Comparison of ENCODE assay signal across 13 mouse cellular contexts in the genomic region with DNA sequence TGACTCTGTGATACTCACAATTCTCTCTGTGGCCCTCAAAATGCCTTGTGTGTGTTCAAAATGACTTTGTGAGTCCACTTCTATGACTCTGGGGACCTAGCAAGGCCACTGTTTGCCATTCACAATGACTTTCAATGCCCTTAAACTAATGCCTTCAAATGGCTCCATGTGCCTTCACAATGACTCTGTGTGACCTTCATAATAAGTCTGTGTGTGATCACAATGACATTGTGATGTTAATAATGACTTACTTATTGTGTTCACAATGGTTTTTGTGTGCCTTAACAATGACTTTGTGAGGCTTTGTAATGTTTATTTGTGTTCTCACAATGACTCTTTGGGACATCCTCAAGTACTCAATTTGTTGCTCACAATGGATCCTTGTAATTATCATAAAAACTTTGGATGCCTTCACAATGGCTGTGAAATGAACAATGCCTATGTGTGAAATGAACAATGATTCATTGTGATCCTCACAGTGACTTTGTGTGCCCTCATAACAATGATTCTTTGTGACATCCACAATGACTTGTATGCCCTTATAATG.
"Had no signal": no experiment of that assay in that cellular context is flagged by ENCODE, and none has a peak within 500 bp of the region (broad histone marks: within the 10 kb centered on the region; RNA-seq: fewer than 3 reads in every experiment).

No protein-coding gene starts in this region.

- ATAC-seq: midbrain, embryonic 16.5 days had no signal

- H3K27me3 ChIP-seq: midbrain, embryonic 12.5 days; neural tube, embryonic 12.5 days had no signal

- H3K4me3 ChIP-seq: midbrain, embryonic 12.5 days; neural tube, embryonic 12.5 days had no signal

- H3K36me3 ChIP-seq: midbrain, embryonic 12.5 days; neural tube, embryonic 12.5 days had no signal

- H3K27ac ChIP-seq: liver, embryonic 14.5 days; midbrain, embryonic 12.5 days; neural tube, embryonic 12.5 days had no signal

- H3K4me1 ChIP-seq: midbrain, embryonic 12.5 days; neural tube, embryonic 12.5 days had no signal

- H3K9me3 ChIP-seq: midbrain, embryonic 12.5 days had no signal

- DNase-seq: lung, adult 18-20 months; lung, embryonic 14.5 days; lung, postnatal 10 days; lung, postnatal 4 days; midbrain, embryonic 14.5 days; right cerebral cortex, postnatal 14 days; thymus, adult 18-20 months; thymus, postnatal 14 days; thymus, postnatal 36 days had no signal

- H3K9ac ChIP-seq: liver, embryonic 14.5 days; lung, embryonic 14.5 days; midbrain, embryonic 12.5 days; neural tube, embryonic 12.5 days had no signal

- H3K4me2 ChIP-seq: lung, embryonic 14.5 days; midbrain, embryonic 12.5 days; neural tube, embryonic 12.5 days had no signal
